Mouse (Mus musculus): Measurements from ENCODE around the gene Tmem246.

- TF ChIP-seq CTCF (IDR thresholded peaks at IDR 0.05; ENCODE audit: extremely low read depth, insufficient read length, insufficient replicate concordance, low read depth, low read length) (no peak), POLR2A (IDR thresholded peaks at IDR 0.05; ENCODE audit: low read depth, low read length) (no peak)
Observed at GRCm38 (mm10) chr4:49616924-49617323, 19.2 kb upstream of the Tmem246 start.

Measured in small intestine, adult 2 months (tissue).